16 mouse cellular contexts compared by ENCODE assay signal in the genomic region with DNA sequence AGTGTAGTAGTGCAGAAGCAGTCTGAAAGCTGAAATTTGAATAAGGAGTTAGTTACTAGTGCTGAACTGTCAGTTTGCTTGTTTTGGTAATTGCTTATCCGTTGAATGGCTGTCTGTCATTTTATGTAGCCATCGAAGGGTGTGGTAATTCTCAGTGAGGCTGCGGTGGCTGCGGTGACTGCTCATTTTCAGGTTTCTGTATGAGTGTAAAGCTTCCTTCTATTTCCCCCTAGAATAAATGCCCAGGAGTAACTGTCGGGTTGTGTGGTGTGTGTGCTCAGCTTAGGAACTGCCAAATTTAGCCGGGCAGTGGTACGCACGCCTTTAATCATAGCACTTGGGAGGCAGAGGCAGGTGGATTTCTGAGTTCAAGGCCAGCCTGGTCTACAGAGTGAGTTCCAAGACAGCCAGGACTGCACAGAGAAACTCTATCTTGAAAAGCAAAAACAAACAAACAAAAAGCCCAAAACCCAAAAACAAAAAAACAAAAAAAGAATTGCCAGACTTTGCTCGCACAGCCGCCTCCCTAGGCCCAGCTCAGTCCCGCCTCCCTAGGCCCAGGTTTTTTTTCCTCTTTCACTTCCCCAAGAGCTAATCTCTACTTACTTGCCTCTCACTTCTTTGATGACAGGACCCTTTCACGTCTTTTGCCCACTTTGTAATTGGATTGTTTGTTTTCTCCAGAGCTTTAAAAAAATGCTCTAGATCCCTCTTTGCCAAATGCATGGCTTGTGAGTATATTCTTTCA. TPM values are rescaled to one million over a fixed set of nuclear protein-coding genes. Genes with fewer than 3 reads are reported as not detected.
DNase-seq lines count a peak whose midpoint lies in the region; ATAC-seq and TF ChIP-seq lines count a peak whose summit lies in the region.
"Had no signal": no experiment of that assay in that cellular context is flagged by ENCODE, and none has a peak within 500 bp of the region (broad histone marks: within the 10 kb centered on the region; RNA-seq: fewer than 3 reads in every experiment).

No protein-coding gene starts in this region.

- no peaks in the 10 kb centered on the region for H3K27me3 ChIP-seq in MEL (ENCODE audit: control insufficient read depth in 1 of 2, insufficient read depth in 2 of 2, low read length in 2 of 2)
- no peaks in the 10 kb centered on the region for H3K27me3 ChIP-seq in liver, embryonic 12.5 days (replicated peaks)
- H3K27me3 ChIP-seq in stomach, postnatal 0 days (ENCODE audit: control insufficient read depth, insufficient read depth, low read length): no peaks in the 10 kb centered on the region
- H3K27me3 ChIP-seq: megakaryocyte, embryonic 14.5 days had no signal

- TF ChIP-seq EP300 in MEL (IDR thresholded peaks at IDR 0.05; ENCODE audit: low read depth in 1 of 2, low read length in 2 of 2): no peak
- no peak for TF ChIP-seq EP300 in stomach, postnatal 0 days (optimal IDR thresholded peaks at IDR 0.05)

- ATAC-seq in liver, embryonic 12.5 days: no peak
- peak; percentile 80 for ATAC-seq in monocyte, adult 5-6 weeks (replicated peaks; ENCODE audit: insufficient number of reproducible peaks, low FRiP score, low TSS enrichment, poor library complexity, severe bottlenecking)
- no peak for ATAC-seq in stomach, postnatal 0 days (ENCODE audit: low FRiP score, low TSS enrichment)
- ATAC-seq: hindbrain, embryonic 16.5 days had no signal

- H3K79me2 ChIP-seq in MEL (ENCODE audit: control insufficient read depth, insufficient read depth, low read length, poor library complexity): peaks cover 72% of the 10 kb centered on the region

- peaks cover 8 to 12% of the 10 kb centered on the region in 2 experiments for H3K36me3 ChIP-seq in MEL (ENCODE audit: control insufficient read depth in 1 of 2, insufficient read depth in 2 of 2, low read length in 2 of 2)
- H3K36me3 ChIP-seq in liver, embryonic 12.5 days: peaks cover 62% of the 10 kb centered on the region
- no peaks in the 10 kb centered on the region for H3K36me3 ChIP-seq in stomach, postnatal 0 days (ENCODE audit: control insufficient read depth, insufficient read depth, low read length)

- no peak for DNase-seq in layer of hippocampus, adult 2 months (ENCODE audit: low spot score in 2 of 2)
- no peak for DNase-seq in layer of hippocampus, adult 11-12 months (ENCODE audit: low spot score)
- DNase-seq in MEL (ENCODE audit: low read depth, low spot score): peak; percentile 47
- no peak for DNase-seq in stomach, postnatal 0 days (ENCODE audit: low spot score)
- DNase-seq in heart, adult 18-20 months: no peak
- DNase-seq in thymus, postnatal 25 days: no peak
- DNase-seq: cerebellum, adult 8-10 months; embryo, embryonic 11 days; heart, adult 11 months; heart, postnatal 10 days; layer of hippocampus, adult 9-11 months; thymus, postnatal 4 days had no signal

- no peak for TF ChIP-seq CTCF in layer of hippocampus, adult 2 months (conservative IDR thresholded peaks at IDR 0.05)
- no peak for TF ChIP-seq CTCF in MEL (IDR thresholded peaks at IDR 0.05 in 2 of 3, conservative IDR thresholded peaks at IDR 0.05 in 1 of 3; ENCODE audit: control insufficient read depth in 1 of 3, insufficient read depth in 1 of 3, low read depth in 2 of 3, low read length in 3 of 3, poor library complexity in 1 of 3, severe bottlenecking in 1 of 3)
- TF ChIP-seq CTCF in stomach, postnatal 0 days (IDR thresholded peaks at IDR 0.05; ENCODE audit: low read depth): no peak

- H3K4me2 ChIP-seq in liver, embryonic 12.5 days: 0 out of 2 replicates have a peak overlapping the region, but pooled peaks have one; percentile 9
- H3K4me2 ChIP-seq in stomach, postnatal 0 days (replicated peaks; ENCODE audit: low read depth): no peak overlapping the region

- H3K9me3 ChIP-seq in MEL (replicated peaks; ENCODE audit: insufficient read depth, low read length): no peaks in the 10 kb centered on the region
- H3K9me3 ChIP-seq in liver, embryonic 12.5 days (replicated peaks): no peaks in the 10 kb centered on the region
- no peaks in the 10 kb centered on the region for H3K9me3 ChIP-seq in stomach, postnatal 0 days (ENCODE audit: control insufficient read depth, low read length)
- H3K9me3 ChIP-seq: megakaryocyte, embryonic 14.5 days had no signal

- H3K4me1 ChIP-seq in MEL (ENCODE audit: control insufficient read depth in 1 of 2, insufficient read depth in 2 of 2, low read length in 2 of 2): peaks cover 4 to 16% of the 10 kb centered on the region in 2 experiments; a peak in 3 of 4 replicates
- H3K4me1 ChIP-seq in liver, embryonic 12.5 days: peaks cover 81% of the 10 kb centered on the region
- H3K4me1 ChIP-seq in stomach, postnatal 0 days (replicated peaks; ENCODE audit: control insufficient read depth, insufficient read depth): no peaks in the 10 kb centered on the region

- TF ChIP-seq POLR2A in MEL (IDR thresholded peaks at IDR 0.05; ENCODE audit: control insufficient read depth in 1 of 2, insufficient read depth in 1 of 2, low read depth in 1 of 2, low read length in 2 of 2, poor library complexity in 1 of 2): no peak

- WGBS in liver, embryonic 12.5 days (ENCODE audit: insufficient replicate concordance): 66% methylated on average over 12 of the region's 12 CpGs
- WGBS in stomach, postnatal 0 days: 84% methylated on average over 12 of the region's 12 CpGs

- TF ChIP-seq RAD21 in MEL (IDR thresholded peaks at IDR 0.05; ENCODE audit: low read depth, low read length): no peak

- peak overlapping the region; percentile 18; the same call in 1 of the 2 replicates for H3K27ac ChIP-seq in layer of hippocampus, adult 2 months
- H3K27ac ChIP-seq in MEL (ENCODE audit: control insufficient read depth, low read depth, low read length): no peak overlapping the region
- 0 out of 2 replicates have a peak overlapping the region, but pooled peaks have one; percentile 33 for H3K27ac ChIP-seq in liver, embryonic 12.5 days
- H3K27ac ChIP-seq in stomach, postnatal 0 days (replicated peaks): no peak overlapping the region

- H3K9ac ChIP-seq in MEL (ENCODE audit: control insufficient read depth, low read depth, low read length, poor library complexity, severe bottlenecking): no peak overlapping the region
- 0 out of 2 replicates have a peak overlapping the region, but pooled peaks have one; percentile 6 for H3K9ac ChIP-seq in liver, embryonic 12.5 days
- H3K9ac ChIP-seq in stomach, postnatal 0 days (ENCODE audit: low read length): no peak overlapping the region

- H3K4me3 ChIP-seq in layer of hippocampus, adult 2 months: no peak overlapping the region
- no peak overlapping the region for H3K4me3 ChIP-seq in MEL (ENCODE audit: control insufficient read depth in 1 of 2, insufficient read depth in 1 of 2, low read depth in 2 of 2, low read length in 2 of 2)
- H3K4me3 ChIP-seq in liver, embryonic 12.5 days: no peak overlapping the region
- no peak overlapping the region for H3K4me3 ChIP-seq in stomach, postnatal 0 days (ENCODE audit: low read depth, low read length)
- H3K4me3 ChIP-seq: megakaryocyte, embryonic 14.5 days had no signal

TF ChIP-seq in MEL, 35 proteins besides CTCF, POLR2A, EP300 and RAD21:
- TF ChIP-seq ELF1 (IDR thresholded peaks at IDR 0.05; ENCODE audit: low read depth, low read length): no peak
- TF ChIP-seq ZNF384 (IDR thresholded peaks at IDR 0.05; ENCODE audit: low read depth, low read length): peak; percentile 73

RNA-seq across cellular contexts. Expression of gene Vrk1, which starts 6.4 kb away (rescaled TPM):
- total RNA-seq in layer of hippocampus, adult 2 months (2021): 10 to 100 TPM; 18.7 to 21.3 TPM
- total RNA-seq in MEL (2012; rRNA removed): 95.2 and 101 TPM in 2 replicates
- 100 to 1,000 TPM in 1 of 2 experiments, 10 to 100 TPM in 1; 87.0 to 144 TPM for polyA plus RNA-seq in MEL (2012; ENCODE audit: insufficient read depth in 1 of 2, insufficient read length in 2 of 2, low read depth in 1 of 2, low replicate concordance in 2 of 2, missing spikeins in 1 of 2)
- 136 and 141 TPM in 2 replicates for polyA plus RNA-seq in liver, embryonic 12.5 days (2016; fragmentation: Nextera tagmentation; extraction: Ambion mirVana)
- 66.1 to 119 TPM (median 109 TPM) in 3 replicates for total RNA-seq in monocyte, adult 5-6 weeks (2017)
- polyA plus RNA-seq in stomach, postnatal 0 days (2015; fragmentation: Nextera tagmentation; extraction: Ambion mirVana): 23.9 and 26.7 TPM in 2 replicates
- total RNA-seq in heart, adult 18-20 months (2021): 1 to 10 TPM; 9.0 to 9.4 TPM

Comparison
In these comparisons a context has a peak if more than half of its experiments do, and no peak if none do; other contexts are left out.
1. H3K27ac ChIP-seq: peak in layer of hippocampus, adult 2 months (single experiment) and liver, embryonic 12.5 days (single experiment); none in MEL (single experiment) and stomach, postnatal 0 days (single experiment).